Mouse (Mus musculus): ENCODE measurements at regions not wholly inside any gene's neighbourhood (a gene's known extent, or its start where the extent isn't known, plus 50 kb on each side); places are given as distances from the start of the nearest gene placed in this dataset.
"Not testable (repeated sequence)": the region's sequence is repeated elsewhere in the genome, so short reads cannot be mapped to it uniquely, and the experiment has no call there.

DNA sequence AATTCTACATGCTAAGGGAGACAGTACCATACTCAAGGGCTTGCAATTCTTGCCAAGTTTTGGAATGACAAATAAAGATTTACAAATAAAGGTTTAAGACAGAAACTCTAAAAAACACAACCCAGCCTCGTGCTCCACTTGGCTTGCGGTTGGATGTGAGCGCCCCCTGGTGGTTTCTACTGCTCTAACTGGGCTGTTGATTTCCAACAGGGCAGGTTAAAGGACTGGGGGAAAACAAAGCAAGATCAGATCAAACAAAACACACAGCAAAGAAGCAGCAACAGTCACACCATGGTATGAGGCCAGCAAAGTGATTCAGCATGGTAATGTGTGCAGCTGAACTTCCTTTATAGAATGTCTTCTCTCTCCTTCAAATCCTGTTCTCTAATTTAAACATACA, 339.2 kb downstream of the Adam3 start:
- H3K9me3 ChIP-seq (ENCODE audit: control insufficient read depth, low read length), result no peaks in the 10 kb centered on the region
- peak; percentile 90 for DNase-seq (ENCODE audit: low spot score)
- WGBS, result 4% methylated on average over 3 of the region's 3 CpGs

DNA sequence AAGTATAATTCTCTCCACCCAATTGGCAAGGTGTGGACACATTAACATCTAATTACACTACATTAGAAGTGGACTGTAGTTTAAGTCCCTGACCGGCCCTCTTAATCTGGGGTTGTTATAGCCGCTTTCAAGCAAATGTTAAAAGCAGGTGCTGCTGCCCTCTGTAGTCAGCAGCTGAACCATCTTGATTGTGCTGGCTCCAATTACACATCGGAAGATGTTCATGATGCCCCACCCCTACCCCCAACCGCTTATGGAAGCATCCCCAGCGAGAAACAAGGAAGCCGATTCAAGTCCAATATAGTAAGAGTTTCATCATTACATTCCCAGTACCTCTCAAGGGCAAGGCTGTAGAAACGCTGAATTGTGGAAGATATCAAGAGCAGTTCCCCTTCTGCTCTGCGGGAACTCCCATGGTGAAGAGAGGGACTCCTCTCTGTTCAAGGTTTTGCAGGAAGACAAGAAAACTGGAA, 341.7 kb downstream of the Adam3 start:
- Histone ChIP-seq H3K4me3 (ENCODE audit: low read depth, low read length) (no peak overlapping the region), H3K27me3 (ENCODE audit: control insufficient read depth, insufficient read depth, low read length) (no peaks in the 10 kb centered on the region), H3K27ac (ENCODE audit: low read depth, low read length) (no peak overlapping the region), H3K4me1 (replicated peaks; ENCODE audit: control insufficient read depth, insufficient read depth, low read length) (no peaks in the 10 kb centered on the region), H3K9ac (ENCODE audit: low read length) (no peak overlapping the region), H3K4me2 (ENCODE audit: low read depth, low read length, severe bottlenecking) (no peak overlapping the region), H3K36me3 (ENCODE audit: control insufficient read depth, insufficient read depth, low read length) (no peaks in the 10 kb centered on the region), H3K9me3 (ENCODE audit: control insufficient read depth, low read length) (no peaks in the 10 kb centered on the region)
- 75% methylated on average over 8 of the region's 8 CpGs for WGBS
- no peak for DNase-seq (ENCODE audit: low spot score)
- ATAC-seq (replicated peaks; ENCODE audit: low FRiP score), result no peak

More for the DNA sequence above, 339.2 kb downstream of the Adam3 start:
- peak; percentile 55; the same call in 1 of the 2 replicates for ATAC-seq (replicated peaks; ENCODE audit: low FRiP score)
- no peaks in the 10 kb centered on the region for H3K27me3 ChIP-seq (ENCODE audit: control insufficient read depth, insufficient read depth, low read length)
- H3K27ac ChIP-seq (ENCODE audit: low read depth, low read length), result no peak overlapping the region
- no peaks in the 10 kb centered on the region for H3K4me1 ChIP-seq (replicated peaks; ENCODE audit: control insufficient read depth, insufficient read depth, low read length)
- H3K9ac ChIP-seq (ENCODE audit: low read length), result no peak overlapping the region
- H3K4me2 ChIP-seq (ENCODE audit: low read depth, low read length, severe bottlenecking), result no peak overlapping the region
- no peak overlapping the region for H3K4me3 ChIP-seq (ENCODE audit: low read depth, low read length)
- H3K36me3 ChIP-seq (ENCODE audit: control insufficient read depth, insufficient read depth, low read length), result no peaks in the 10 kb centered on the region

GRCm38 (mm10) chr8:24383130-24383962, 342.3 kb downstream of the Adam3 start:
- no peaks in the 10 kb centered on the region for H3K9me3 ChIP-seq (ENCODE audit: control insufficient read depth, low read length)
- H3K4me2 ChIP-seq (ENCODE audit: low read depth, low read length, severe bottlenecking), result no peak overlapping the region
- H3K4me3 ChIP-seq (ENCODE audit: low read depth, low read length), result no peak overlapping the region
- no peak for ATAC-seq (replicated peaks; ENCODE audit: low FRiP score)
- WGBS, result 81% methylated on average over 14 of the region's 14 CpGs
- H3K9ac ChIP-seq (ENCODE audit: low read length), result no peak overlapping the region
- H3K4me1 ChIP-seq (replicated peaks; ENCODE audit: control insufficient read depth, insufficient read depth, low read length), result no peaks in the 10 kb centered on the region
- DNase-seq (ENCODE audit: low spot score), result no peak
- H3K36me3 ChIP-seq (ENCODE audit: control insufficient read depth, insufficient read depth, low read length), result no peaks in the 10 kb centered on the region
- H3K27me3 ChIP-seq (ENCODE audit: control insufficient read depth, insufficient read depth, low read length), result no peaks in the 10 kb centered on the region
- no peak overlapping the region for H3K27ac ChIP-seq (ENCODE audit: low read depth, low read length)

DNA sequence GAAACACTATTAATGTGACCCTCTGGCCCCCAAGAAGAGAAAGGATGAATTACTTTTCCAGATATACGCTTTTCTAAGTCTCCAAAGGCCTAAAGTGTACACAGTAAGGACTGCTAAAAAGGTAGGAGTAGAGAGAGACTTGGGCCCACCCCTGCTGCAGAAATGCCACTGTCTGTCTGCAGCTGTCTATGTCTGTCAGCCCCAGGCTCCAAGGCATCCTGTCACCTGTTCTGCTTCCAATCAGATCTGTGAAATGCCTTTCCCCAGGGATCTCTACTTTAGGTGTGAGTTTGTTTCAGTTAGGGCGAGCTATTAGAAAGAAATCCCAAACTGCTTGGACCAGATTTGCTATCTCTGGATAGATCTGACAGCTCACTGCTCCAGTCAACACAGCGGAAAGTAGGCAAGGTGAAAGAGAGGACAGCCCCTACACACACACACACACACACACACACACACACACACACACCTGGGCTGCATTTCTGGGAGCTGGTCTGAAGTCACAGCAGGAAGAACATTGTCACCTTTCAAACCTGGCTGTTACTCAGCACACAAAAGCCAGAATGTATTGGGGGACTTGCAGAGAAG, 343.9 kb downstream of the Adam3 start:
- Histone ChIP-seq H3K27me3 (ENCODE audit: control insufficient read depth, insufficient read depth, low read length) (no peaks in the 10 kb centered on the region), H3K4me3 (ENCODE audit: low read depth, low read length) (no peak overlapping the region), H3K36me3 (ENCODE audit: control insufficient read depth, insufficient read depth, low read length) (no peaks in the 10 kb centered on the region), H3K9me3 (ENCODE audit: control insufficient read depth, low read length) (no peaks in the 10 kb centered on the region), H3K4me1 (replicated peaks; ENCODE audit: control insufficient read depth, insufficient read depth, low read length) (no peaks in the 10 kb centered on the region), H3K27ac (ENCODE audit: low read depth, low read length) (no peak overlapping the region), H3K9ac (ENCODE audit: low read length) (no peak overlapping the region), H3K4me2 (ENCODE audit: low read depth, low read length, severe bottlenecking) (no peak overlapping the region)
- no peak for ATAC-seq (replicated peaks; ENCODE audit: low FRiP score)
- 83% methylated on average over 3 of the region's 3 CpGs for WGBS
- DNase-seq (ENCODE audit: low spot score), result no peak

- DNase-seq (ENCODE audit: low spot score) (no peak), ATAC-seq (replicated peaks; ENCODE audit: low FRiP score) (no peak)
- no peaks in the 10 kb centered on the region for H3K9me3 ChIP-seq (ENCODE audit: control insufficient read depth, low read length)
- H3K27ac ChIP-seq (ENCODE audit: low read depth, low read length), result no peak overlapping the region
- H3K4me2 ChIP-seq (ENCODE audit: low read depth, low read length, severe bottlenecking), result no peak overlapping the region
- no peak overlapping the region for H3K4me3 ChIP-seq (ENCODE audit: low read depth, low read length)
- no peaks in the 10 kb centered on the region for H3K4me1 ChIP-seq (replicated peaks; ENCODE audit: control insufficient read depth, insufficient read depth, low read length)
- H3K27me3 ChIP-seq (ENCODE audit: control insufficient read depth, insufficient read depth, low read length), result no peaks in the 10 kb centered on the region
- no peaks in the 10 kb centered on the region for H3K36me3 ChIP-seq (ENCODE audit: control insufficient read depth, insufficient read depth, low read length)
- H3K9ac ChIP-seq (ENCODE audit: low read length), result no peak overlapping the region
Observed at GRCm38 (mm10) chr8:24378070-24378469, 347.6 kb downstream of the Adam3 start.

DNA sequence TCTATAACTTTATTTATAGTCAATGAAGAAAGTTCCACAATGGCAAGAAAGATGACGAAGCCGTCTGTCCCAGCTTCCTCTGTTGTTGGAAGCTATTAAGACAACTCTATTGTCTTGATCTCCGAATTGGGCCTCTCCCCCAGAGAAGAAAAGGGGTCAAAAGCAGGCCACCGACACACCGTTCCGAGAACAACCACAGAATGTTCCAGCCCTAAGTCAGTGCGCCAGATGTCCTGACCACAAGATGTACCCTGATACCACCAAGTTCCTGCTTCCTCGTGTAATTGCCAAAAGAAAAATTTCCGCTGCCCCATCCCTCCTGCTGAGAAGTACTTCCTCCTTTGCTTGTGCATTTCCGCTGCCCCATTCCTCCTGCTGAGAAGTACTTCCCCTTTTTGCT, 348.8 kb downstream of the Adam3 start:
- not testable (repeated sequence) for H3K27me3 ChIP-seq (ENCODE audit: control insufficient read depth, insufficient read depth, low read length); H3K4me3 ChIP-seq (ENCODE audit: low read depth, low read length); H3K4me2 ChIP-seq (ENCODE audit: low read depth, low read length, severe bottlenecking); H3K36me3 ChIP-seq (ENCODE audit: control insufficient read depth, insufficient read depth, low read length); H3K9me3 ChIP-seq (ENCODE audit: control insufficient read depth, low read length); DNase-seq (ENCODE audit: low spot score); ATAC-seq (replicated peaks; ENCODE audit: low FRiP score); H3K27ac ChIP-seq (ENCODE audit: low read depth, low read length); H3K9ac ChIP-seq (ENCODE audit: low read length); H3K4me1 ChIP-seq (replicated peaks; ENCODE audit: control insufficient read depth, insufficient read depth, low read length)
- 87% methylated on average over 10 of the region's 10 CpGs for WGBS

GRCm38 (mm10) chr8:24374503-24374902, 351.1 kb downstream of the Adam3 start:
- DNase-seq (ENCODE audit: low spot score) (no peak), ATAC-seq (replicated peaks; ENCODE audit: low FRiP score) (no peak)
- H3K9ac ChIP-seq (ENCODE audit: low read length), result no peak overlapping the region
- H3K4me3 ChIP-seq (ENCODE audit: low read depth, low read length), result no peak overlapping the region
- no peaks in the 10 kb centered on the region for H3K27me3 ChIP-seq (ENCODE audit: control insufficient read depth, insufficient read depth, low read length)
- H3K36me3 ChIP-seq (ENCODE audit: control insufficient read depth, insufficient read depth, low read length), result no peaks in the 10 kb centered on the region
- 80% methylated on average over 1 of the region's 1 CpGs for WGBS
- H3K9me3 ChIP-seq (ENCODE audit: control insufficient read depth, low read length), result no peaks in the 10 kb centered on the region
- H3K27ac ChIP-seq (ENCODE audit: low read depth, low read length), result no peak overlapping the region
- no peaks in the 10 kb centered on the region for H3K4me1 ChIP-seq (replicated peaks; ENCODE audit: control insufficient read depth, insufficient read depth, low read length)
- H3K4me2 ChIP-seq (ENCODE audit: low read depth, low read length, severe bottlenecking), result no peak overlapping the region

GRCm38 (mm10) chr8:24372068-24372467, 353.6 kb downstream of the Adam3 start:
- WGBS, result 88% methylated on average over 4 of the region's 4 CpGs
- ATAC-seq (replicated peaks; ENCODE audit: low FRiP score), result no peak
- no peak overlapping the region for H3K4me2 ChIP-seq (ENCODE audit: low read depth, low read length, severe bottlenecking)

DNA sequence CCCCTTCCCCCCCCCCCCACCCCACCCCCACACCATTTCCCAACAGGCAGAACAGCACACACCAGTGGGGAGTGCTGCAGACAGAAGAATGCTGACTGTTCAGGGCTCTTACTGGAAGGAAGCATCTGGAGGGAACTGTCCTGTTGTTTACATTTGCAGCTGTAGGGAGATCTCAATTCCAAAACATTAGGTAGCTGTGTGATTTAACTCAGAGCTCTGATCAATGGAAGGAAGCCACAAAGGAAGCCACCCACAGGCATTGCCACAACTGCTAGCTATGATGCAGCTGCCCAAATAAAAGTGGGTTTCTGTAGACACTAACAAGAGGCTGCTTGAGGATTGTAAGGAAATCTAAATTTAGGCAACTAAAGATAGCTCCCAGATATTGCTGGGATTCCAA, 359.7 kb downstream of the Adam3 start:
- DNase-seq (ENCODE audit: low spot score) (no peak), ATAC-seq (replicated peaks; ENCODE audit: low FRiP score) (no peak)
- H3K4me1 ChIP-seq (replicated peaks; ENCODE audit: control insufficient read depth, insufficient read depth, low read length), result no peaks in the 10 kb centered on the region
- no peak overlapping the region for H3K27ac ChIP-seq (ENCODE audit: low read depth, low read length)
- no peak overlapping the region for H3K9ac ChIP-seq (ENCODE audit: low read length)
- H3K4me3 ChIP-seq (ENCODE audit: low read depth, low read length), result no peak overlapping the region
- no peak overlapping the region for H3K4me2 ChIP-seq (ENCODE audit: low read depth, low read length, severe bottlenecking)
- no peaks in the 10 kb centered on the region for H3K27me3 ChIP-seq (ENCODE audit: control insufficient read depth, insufficient read depth, low read length)
- H3K36me3 ChIP-seq (ENCODE audit: control insufficient read depth, insufficient read depth, low read length), result no peaks in the 10 kb centered on the region
- H3K9me3 ChIP-seq (ENCODE audit: control insufficient read depth, low read length), result no peaks in the 10 kb centered on the region

More at GRCm38 (mm10) chr8:24372068-24372467, 353.6 kb downstream of the Adam3 start:
- H3K4me3 ChIP-seq (ENCODE audit: low read depth, low read length), result no peak overlapping the region
- no peaks in the 10 kb centered on the region for H3K4me1 ChIP-seq (replicated peaks; ENCODE audit: control insufficient read depth, insufficient read depth, low read length)
- H3K27me3 ChIP-seq (ENCODE audit: control insufficient read depth, insufficient read depth, low read length), result no peaks in the 10 kb centered on the region
- no peaks in the 10 kb centered on the region for H3K36me3 ChIP-seq (ENCODE audit: control insufficient read depth, insufficient read depth, low read length)
- no peak overlapping the region for H3K27ac ChIP-seq (ENCODE audit: low read depth, low read length)
- H3K9me3 ChIP-seq (ENCODE audit: control insufficient read depth, low read length), result no peaks in the 10 kb centered on the region
- no peak for DNase-seq (ENCODE audit: low spot score)
- H3K9ac ChIP-seq (ENCODE audit: low read length), result no peak overlapping the region

All from forebrain, embryonic 11.5 days (tissue).